Mouse (Mus musculus): ENCODE results near the gene Pla1a.

GRCm38 (mm10) chr16:38389284-38389893, 43.6 kb downstream of the Pla1a start:
- TF ChIP-seq CTCF (IDR thresholded peaks at IDR 0.05; ENCODE audit: low read depth) (no peak), EP300 (IDR thresholded peaks at IDR 0.05; ENCODE audit: low read depth) (no peak)
